Mouse (Mus musculus) cerebellum, adult 8-10 months (tissue): ENCODE data around the gene Cap2.

ENCODE experiments used
- DNase-seq: peaks from one replicate; pipeline ENCODE4 v3.0.0; 2022

Cap2 gene

GRCm38 (mm10) chr13:46526645-46527044, 25.0 kb downstream of the Cap2 start:
- no peak for DNase-seq

- no peak for DNase-seq
These were observed 25.7 kb downstream of the Cap2 start for GRCm38 (mm10) chr13:46527340-46527739.

- DNase-seq, result no peak
These were observed 27.4 kb downstream of the Cap2 start for GRCm38 (mm10) chr13:46529037-46529436.

GRCm38 (mm10) chr13:46530546-46530945, 28.9 kb downstream of the Cap2 start:
- no peak for DNase-seq

GRCm38 (mm10) chr13:46531676-46532075, 30.0 kb downstream of the Cap2 start:
- DNase-seq, result no peak

GRCm38 (mm10) chr13:46532276-46532675, 30.6 kb downstream of the Cap2 start:
- DNase-seq, result no peak

GRCm38 (mm10) chr13:46533342-46534129, 31.9 kb downstream of the Cap2 start:
- DNase-seq, result no peak

- DNase-seq, result no peak
These were observed 32.7 kb downstream of the Cap2 start for GRCm38 (mm10) chr13:46534171-46534968.

GRCm38 (mm10) chr13:46534969-46535785, 33.5 kb downstream of the Cap2 start:
- no peak for DNase-seq

- DNase-seq, result no peak
These were observed 37.6 kb downstream of the Cap2 start for GRCm38 (mm10) chr13:46539284-46539683.

GRCm38 (mm10) chr13:46540943-46541342, 39.3 kb downstream of the Cap2 start:
- DNase-seq, result no peak

- no peak for DNase-seq
These were observed 41.1 kb downstream of the Cap2 start for GRCm38 (mm10) chr13:46542782-46543181.

GRCm38 (mm10) chr13:46544608-46545007, 43.0 kb downstream of the Cap2 start:
- no peak for DNase-seq

- no peak for DNase-seq
These were observed 43.4 kb downstream of the Cap2 start for GRCm38 (mm10) chr13:46545081-46545480.

- no peak for DNase-seq
These were observed 45.2 kb downstream of the Cap2 start for GRCm38 (mm10) chr13:46546846-46547245.

- no peak for DNase-seq
These were observed 45.6 kb downstream of the Cap2 start for GRCm38 (mm10) chr13:46547253-46547652.

- DNase-seq, result no peak
These were observed 46.5 kb downstream of the Cap2 start for GRCm38 (mm10) chr13:46548132-46548531.

- DNase-seq, result no peak
These were observed 47.0 kb downstream of the Cap2 start for GRCm38 (mm10) chr13:46548600-46549179.

GRCm38 (mm10) chr13:46550627-46551026, 49.0 kb downstream of the Cap2 start:
- DNase-seq, result no peak

- DNase-seq, result no peak
These were observed 53.1 kb downstream of the Cap2 start for GRCm38 (mm10) chr13:46554736-46555135.

- DNase-seq, result no peak
These were observed 64.3 kb downstream of the Cap2 start for GRCm38 (mm10) chr13:46565913-46566312.

GRCm38 (mm10) chr13:46569469-46569868, 67.8 kb downstream of the Cap2 start:
- DNase-seq, result no peak

GRCm38 (mm10) chr13:46571141-46571592, 69.5 kb downstream of the Cap2 start:
- peak; percentile 44 for DNase-seq
